Mouse (Mus musculus): ENCODE results near the gene Grm7.

The Grm7 gene

DNA sequence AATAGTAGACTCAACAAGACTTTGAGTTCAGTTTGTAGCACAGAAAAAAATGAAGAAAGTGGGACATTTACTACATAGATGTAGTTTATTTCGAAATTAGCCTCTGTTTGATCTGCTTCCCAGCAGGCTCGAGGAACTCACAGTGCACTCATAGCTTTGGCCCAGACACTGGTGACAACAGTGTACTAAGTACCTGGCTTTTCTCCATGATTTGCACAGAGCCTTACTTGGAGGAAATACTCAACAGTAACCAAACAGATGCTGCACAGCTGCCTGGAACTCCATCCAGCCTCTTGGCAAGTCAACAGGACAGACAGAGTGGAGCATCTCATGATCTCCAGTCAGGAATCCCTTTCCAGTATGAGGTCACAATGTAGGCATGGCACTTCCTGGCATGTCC, 939.5 kb downstream of the Grm7 start:
- no peak for DNase-seq

- DNase-seq, result no peak
Observed at GRCm38 (mm10) chr6:111587572-111587971, 942.2 kb downstream of the Grm7 start.

GRCm38 (mm10) chr6:111601892-111602654, 956.7 kb downstream of the Grm7 start:
- no peak for DNase-seq

GRCm38 (mm10) chr6:111610396-111610795, 965.0 kb downstream of the Grm7 start:
- DNase-seq, result no peak

DNA sequence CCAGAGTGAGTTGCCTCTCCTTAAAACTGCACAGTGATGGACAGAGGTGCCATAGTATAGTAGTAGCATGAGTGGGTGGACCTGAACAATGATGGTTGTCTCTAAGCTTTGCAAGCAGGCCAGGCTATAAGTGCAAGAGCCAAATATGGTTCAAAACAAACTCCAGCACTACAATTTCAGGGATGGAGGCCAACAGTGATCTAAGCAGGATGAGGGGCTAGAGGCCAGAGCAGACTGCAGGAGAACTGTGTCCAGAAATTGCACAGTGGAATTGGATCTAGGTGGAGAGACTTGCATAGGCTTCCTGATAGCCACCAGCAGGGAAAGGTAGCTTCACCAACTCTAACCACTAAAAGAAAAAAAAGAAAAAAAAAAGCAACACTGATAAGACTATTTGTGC, 968.5 kb downstream of the Grm7 start:
- DNase-seq, result no peak
